Mouse (Mus musculus): ENCODE measurements at regions not wholly inside any gene's neighbourhood (a gene's known extent, or its start where the extent isn't known, plus 50 kb on each side); places are given as distances from the start of the nearest gene placed in this dataset.

DNA sequence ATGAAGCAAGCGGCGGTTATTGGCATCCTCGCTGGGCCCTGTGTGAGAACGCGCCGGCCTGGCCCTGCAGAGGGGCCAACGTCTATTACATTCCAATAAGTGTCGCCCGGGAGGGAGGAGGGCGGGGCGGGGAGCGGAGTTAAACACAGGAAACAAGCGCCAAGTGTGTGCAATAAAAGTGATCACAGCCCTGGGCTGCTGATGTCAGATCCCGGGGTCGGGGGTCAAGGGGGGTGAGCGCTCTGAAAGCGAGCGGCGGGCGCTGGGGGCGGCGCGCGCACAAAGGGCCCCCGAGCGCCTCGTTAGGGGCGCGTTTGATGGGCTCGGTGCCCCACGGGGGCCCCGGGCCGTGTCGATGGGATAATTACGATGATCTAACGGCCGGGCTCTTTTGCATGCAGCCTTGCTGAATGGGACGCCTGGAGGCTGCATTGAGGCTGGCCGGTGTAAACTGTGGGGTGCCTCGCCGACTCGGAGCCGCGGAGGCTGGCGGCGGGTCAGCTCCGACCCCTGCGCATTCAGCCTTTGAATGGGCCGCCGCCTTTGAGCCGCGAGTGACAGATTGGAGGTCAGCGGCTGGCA lies 178.9 kb downstream of the Tfap2c start:
- TF ChIP-seq FLI1 (IDR thresholded peaks at IDR 0.05; ENCODE audit: low read length) (no peak), GATA1 (IDR thresholded peaks at IDR 0.05; ENCODE audit: borderline replicate concordance, low read length) (no peak)

Measured in megakaryocyte, embryonic 14.5 days (primary cell).